Mouse (Mus musculus) lung, postnatal 0 days (tissue): ENCODE measurements around the gene Rpl36a. TPM values are rescaled to one million over a fixed set of nuclear protein-coding genes. Genes with fewer than 3 reads are reported as not detected.

ENCODE experiments used
- ATAC-seq: fragments of 200-750 bp; cut with Nextera tagmentation; 2 replicates; pipeline ENCODE4 v1.8.0; 2017; ENCODE audit warnings: moderate library complexity
- DNase-seq: peaks from one replicate; pipeline ENCODE4 v3.0.0-alpha.2; 2016; ENCODE audit warnings: low spot score
- H3K27ac ChIP-seq: fragments of 300-500 bp; sonication (generic); 2 replicates; pipeline ENCODE4 v1.5.1; 2014; ENCODE audit warnings: antibody characterized with exemption, mild to moderate bottlenecking, low read length, mixed read lengths
- H3K27me3 ChIP-seq: fragments of 300-500 bp; sonication (generic); replicated peaks from 2 replicates; pipeline ENCODE4 v1.6.1; 2014; ENCODE audit warnings: low read length, mixed read lengths; ENCODE audit not compliant: insufficient read depth
- H3K36me3 ChIP-seq: fragments of 300-500 bp; sonication (generic); 2 replicates; pipeline ENCODE4 v1.6.1; 2014; ENCODE audit warnings: low read length, mixed read lengths; ENCODE audit not compliant: insufficient read depth
- H3K4me1 ChIP-seq: fragments of 300-500 bp; sonication (generic); 2 replicates; pipeline ENCODE4 v1.6.1; 2014; ENCODE audit warnings: antibody characterized with exemption, low read depth, low read length, mixed read lengths; ENCODE audit not compliant: insufficient read depth
- H3K4me2 ChIP-seq: fragments of 300-500 bp; sonication (generic); replicated peaks from 2 replicates; pipeline ENCODE4 v1.6.1; 2014; ENCODE audit warnings: low read depth, mild to moderate bottlenecking, low read length, moderate library complexity, mixed read lengths
- H3K4me3 ChIP-seq: fragments of 300-500 bp; sonication (generic); 2 replicates; pipeline ENCODE4 v1.5.1; 2014; ENCODE audit warnings: low read depth, low read length
- H3K9ac ChIP-seq: fragments of 300-500 bp; sonication (generic); replicated peaks from 2 replicates; pipeline ENCODE4 v1.6.1; 2014; ENCODE audit warnings: low read depth, mild to moderate bottlenecking
- H3K9me3 ChIP-seq: fragments of 300-500 bp; sonication (generic); 2 replicates; pipeline ENCODE4 v1.6.1; 2016; ENCODE audit warnings: low read length, mixed read lengths
- CTCF ChIP-seq: IDR thresholded peaks from 2 replicates; pipeline ENCODE4 v1.5.1; 2016; ENCODE audit warnings: antibody characterized with exemption, mild to moderate bottlenecking
- EP300 ChIP-seq: IDR thresholded peaks from 2 replicates; pipeline ENCODE4 v1.6.1; 2016; ENCODE audit warnings: antibody characterized with exemption, mild to moderate bottlenecking, control low read depth
- WGBS: fragments of 180-500 bp; shearing (Covaris S2); extraction: QIAGEN DNeasy Blood & Tissue Kit; methylation state at CpG from one replicate; pipeline ENCODE4 v1.1.7; 2014; 5-methylcytosine and 5-hydroxymethylcytosine counted together
- polyA plus RNA-seq: library from polyadenylated mRNA; unstranded; fragments of >200 nt; fragmentation: Nextera tagmentation; extraction: Ambion mirVana; gene quantifications from 2 replicates; pipeline ENCODE4 v1.2.1, GENCODE M21; 2015

Gene Rpl36a
- polyA plus RNA-seq, 1 experiment from 2014 or later = 304 TPM

GRCm38 (mm10) chrX:134628200-134628599 is 42.7 kb downstream of the Rpl36a start:
- H3K4me3 ChIP-seq = no peak overlapping the region
- DNase-seq = no peak

GRCm38 (mm10) chrX:134632710-134633109 is 47.3 kb downstream of the Rpl36a start:
- no peak overlapping the region for H3K4me2 ChIP-seq
- H3K4me1 ChIP-seq = no peaks in the 10 kb centered on the region
- ATAC-seq = no peak
- H3K36me3 ChIP-seq = no peaks in the 10 kb centered on the region
- no peak overlapping the region for H3K4me3 ChIP-seq
- no peak overlapping the region for H3K9ac ChIP-seq
- DNase-seq = no peak
- 85% methylated on average over 5 of the region's 5 CpGs for WGBS
- H3K27me3 ChIP-seq = no peaks in the 10 kb centered on the region
- no peaks in the 10 kb centered on the region for H3K9me3 ChIP-seq
- H3K27ac ChIP-seq = no peak overlapping the region
- TF ChIP-seq CTCF (no peak), EP300 (no peak)

More at GRCm38 (mm10) chrX:134628200-134628599, 42.7 kb downstream of the Rpl36a start:
- Histone ChIP-seq H3K4me2 (no peak overlapping the region), H3K9ac (no peak overlapping the region), H3K27ac (no peak overlapping the region), H3K27me3 (no peaks in the 10 kb centered on the region), H3K4me1 (no peaks in the 10 kb centered on the region), H3K36me3 (no peaks in the 10 kb centered on the region), H3K9me3 (no peaks in the 10 kb centered on the region)
- TF ChIP-seq EP300 = peak; percentile 38; the same call in 1 of the 2 replicates
- TF ChIP-seq CTCF = no peak
- WGBS = 58% methylated on average over 2 of the region's 2 CpGs
- no peak for ATAC-seq

- WGBS = 34% methylated on average over 3 of the region's 3 CpGs
Measured at GRCm38 (mm10) chrX:134635111-134635510, 49.7 kb downstream of the Rpl36a start.

GRCm38 (mm10) chrX:134635860-134636259 is 50.4 kb downstream of the Rpl36a start:
- DNase-seq (peak; percentile 39), ATAC-seq (peak; percentile 82)
- H3K27ac ChIP-seq = no peak overlapping the region
- WGBS = 32% methylated on average over 3 of the region's 3 CpGs
- H3K4me1 ChIP-seq = no peaks in the 10 kb centered on the region
- H3K4me2 ChIP-seq = no peak overlapping the region
- no peak overlapping the region for H3K9ac ChIP-seq
- H3K9me3 ChIP-seq = no peaks in the 10 kb centered on the region
- H3K4me3 ChIP-seq = no peak overlapping the region
- TF ChIP-seq CTCF = no peak
- peak; percentile 91 for TF ChIP-seq EP300
- no peaks in the 10 kb centered on the region for H3K36me3 ChIP-seq
- no peaks in the 10 kb centered on the region for H3K27me3 ChIP-seq

More at GRCm38 (mm10) chrX:134635111-134635510, 49.7 kb downstream of the Rpl36a start:
- TF ChIP-seq EP300 (no peak), CTCF (no peak)
- DNase-seq = no peak
- ATAC-seq = no peak
- Histone ChIP-seq H3K4me3 (no peak overlapping the region), H3K27ac (no peak overlapping the region), H3K9ac (no peak overlapping the region), H3K4me2 (no peak overlapping the region), H3K27me3 (no peaks in the 10 kb centered on the region), H3K4me1 (no peaks in the 10 kb centered on the region), H3K36me3 (no peaks in the 10 kb centered on the region), H3K9me3 (no peaks in the 10 kb centered on the region)

Other genes with a start within 250 kb of the Rpl36a start
- gene Drp2, start 181.1 kb upstream of the Rpl36a start, polyA plus RNA-seq = 0.06 and 0.17 TPM in 2 replicates
- gene Taf7l, start 109.2 kb upstream of the Rpl36a start, polyA plus RNA-seq = not detected in 2 replicates
- 24.7 and 24.9 TPM in 2 replicates for gene Timm8a1, start 43.8 kb upstream of the Rpl36a start, polyA plus RNA-seq
- gene Btk, start 2.1 kb upstream of the Rpl36a start, polyA plus RNA-seq = 2.2 and 2.7 TPM in 2 replicates
- gene Gla, start 15.5 kb downstream of the Rpl36a start, polyA plus RNA-seq = 3.9 and 4.1 TPM in 2 replicates
- 93.7 and 100 TPM in 2 replicates for gene Hnrnph2, start 15.5 kb downstream of the Rpl36a start, polyA plus RNA-seq
- gene Armcx4, start 100.9 kb downstream of the Rpl36a start, polyA plus RNA-seq = 4.2 and 4.7 TPM in 2 replicates
- gene Armcx1, start 132.3 kb downstream of the Rpl36a start, polyA plus RNA-seq = 33.3 and 37.3 TPM in 2 replicates
- gene Armcx6, start 165.8 kb downstream of the Rpl36a start, polyA plus RNA-seq = 11.9 and 13.1 TPM in 2 replicates
- gene Armcx3, start 170.9 kb downstream of the Rpl36a start, polyA plus RNA-seq = 46.4 and 56.2 TPM in 2 replicates
- gene Armcx2, start 223.6 kb downstream of the Rpl36a start, polyA plus RNA-seq = 24.0 and 29.7 TPM in 2 replicates